Mouse (Mus musculus) left cerebral cortex, adult 8-10 months (tissue): Measurements from ENCODE around the gene Pomp. TPM values are rescaled to one million over a fixed set of nuclear protein-coding genes. Genes with fewer than 3 reads are reported as not detected.
"Not testable (repeated sequence)": the region's sequence is repeated elsewhere in the genome, so short reads cannot be mapped to it uniquely, and the experiment has no call there.

Source experiments
- DNase-seq, 2 experiments: peaks; one replicate each; pipeline ENCODE4 v3.0.0; 2022; ENCODE audit warnings: low spot score in 2 of 2
- total RNA-seq, 4 experiments: library from RNA; stranded (reverse); gene quantifications; 2 replicates each; pipeline ENCODE4 v1.2.4; 2022

Pomp gene
- total RNA-seq, 4 experiments from 2014 or later = 141 to 181 (median 153) TPM

DNA sequence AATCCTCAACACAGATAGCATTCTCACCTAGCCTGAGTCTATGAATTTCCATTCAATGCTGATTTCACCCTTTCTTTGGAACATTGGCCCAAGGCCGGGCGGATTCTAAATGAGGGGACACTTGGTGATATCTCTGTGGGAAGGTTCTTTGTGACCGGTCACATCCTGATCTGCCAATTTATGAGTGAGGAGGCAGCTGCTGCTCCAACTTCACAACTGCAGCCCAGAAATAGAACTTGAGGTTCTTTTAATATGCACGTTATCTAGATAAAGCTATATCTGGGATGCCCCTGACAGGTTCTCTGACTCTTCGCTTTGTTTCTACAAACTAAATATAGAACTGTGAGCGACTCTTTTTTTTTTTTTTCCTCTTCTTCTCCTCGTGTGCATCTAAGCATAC is 10.1 kb upstream of the Pomp start:
- DNase-seq = no peak

DNA sequence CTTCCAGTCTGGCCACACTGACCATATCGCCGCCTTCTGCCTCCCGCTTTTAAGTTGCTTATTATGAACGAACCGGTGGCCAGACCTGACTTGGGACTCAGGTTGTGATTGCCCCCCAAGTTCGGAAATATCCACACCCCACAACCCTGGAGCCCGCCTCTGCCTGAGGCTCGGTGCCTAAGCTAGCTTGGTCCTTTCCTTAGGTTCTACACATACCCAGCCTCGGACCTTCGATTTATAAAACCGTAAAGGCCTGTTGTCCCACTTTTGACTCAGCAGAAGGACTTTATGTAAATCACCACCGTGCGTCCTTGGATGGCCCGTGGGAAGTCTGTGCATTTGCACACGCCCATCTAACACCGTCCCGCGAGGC is 199 bp upstream of the Pomp start:
- no peak for DNase-seq

DNA sequence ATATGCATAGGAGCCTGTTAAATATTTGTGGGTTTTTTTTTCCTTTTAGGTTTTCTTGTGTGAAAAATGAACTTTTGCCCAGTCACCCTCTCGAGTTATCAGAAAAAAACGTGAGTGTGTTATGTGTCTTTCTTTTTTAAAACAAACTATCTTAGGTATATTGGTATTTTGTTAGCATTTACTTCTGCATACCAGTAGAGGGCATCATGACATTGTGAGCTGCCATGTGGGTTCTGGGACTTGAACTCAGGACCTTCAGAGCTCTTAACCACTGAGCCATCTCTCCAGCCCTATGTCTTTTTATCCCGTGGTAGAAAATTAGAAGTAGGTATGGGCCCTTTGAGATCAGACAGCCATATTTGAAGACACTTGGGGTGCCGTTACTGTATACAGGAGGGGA is 8.4 kb downstream of the Pomp start:
- no peak for DNase-seq

DNA sequence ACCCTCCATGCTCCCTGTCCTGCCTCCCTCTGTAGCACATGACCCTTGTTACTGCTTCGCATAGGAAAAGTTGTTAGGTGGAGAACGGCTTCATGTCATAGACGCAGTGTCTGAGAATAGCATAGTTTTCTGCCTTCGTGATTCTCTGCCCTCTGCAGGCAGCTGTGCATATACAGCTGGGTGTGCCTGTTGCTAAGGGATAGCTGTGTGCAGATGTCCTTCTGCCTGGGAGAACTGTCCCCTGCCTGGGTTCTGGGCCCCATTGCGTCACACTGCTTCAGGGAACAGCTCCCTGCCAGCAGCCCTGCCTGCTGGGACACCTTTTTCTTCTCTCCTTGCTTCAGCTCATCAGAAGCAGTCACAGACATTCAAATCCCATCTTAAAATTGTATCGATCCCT is 9.3 kb downstream of the Pomp start:
- no peak for DNase-seq

DNA sequence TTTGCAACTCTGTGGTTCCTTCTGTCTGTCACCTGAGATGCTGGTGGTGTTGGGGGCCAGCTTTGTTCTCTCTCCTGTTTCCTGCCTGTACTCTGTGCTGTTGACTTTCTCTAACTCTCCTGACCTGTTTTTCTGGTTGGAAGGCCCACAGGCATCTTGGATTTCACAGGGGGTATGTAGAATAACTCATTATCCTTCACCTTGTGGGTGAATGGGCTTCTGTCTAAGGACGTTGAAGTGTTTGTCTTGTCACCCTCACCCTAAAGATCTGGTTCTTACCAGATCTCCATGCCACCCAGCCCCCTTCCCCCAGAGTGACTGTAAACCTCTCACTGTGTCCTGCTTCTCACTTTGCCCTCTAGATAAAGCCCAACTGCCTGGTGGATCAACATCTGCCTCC is 10.0 kb downstream of the Pomp start:
- no peak for DNase-seq

DNA sequence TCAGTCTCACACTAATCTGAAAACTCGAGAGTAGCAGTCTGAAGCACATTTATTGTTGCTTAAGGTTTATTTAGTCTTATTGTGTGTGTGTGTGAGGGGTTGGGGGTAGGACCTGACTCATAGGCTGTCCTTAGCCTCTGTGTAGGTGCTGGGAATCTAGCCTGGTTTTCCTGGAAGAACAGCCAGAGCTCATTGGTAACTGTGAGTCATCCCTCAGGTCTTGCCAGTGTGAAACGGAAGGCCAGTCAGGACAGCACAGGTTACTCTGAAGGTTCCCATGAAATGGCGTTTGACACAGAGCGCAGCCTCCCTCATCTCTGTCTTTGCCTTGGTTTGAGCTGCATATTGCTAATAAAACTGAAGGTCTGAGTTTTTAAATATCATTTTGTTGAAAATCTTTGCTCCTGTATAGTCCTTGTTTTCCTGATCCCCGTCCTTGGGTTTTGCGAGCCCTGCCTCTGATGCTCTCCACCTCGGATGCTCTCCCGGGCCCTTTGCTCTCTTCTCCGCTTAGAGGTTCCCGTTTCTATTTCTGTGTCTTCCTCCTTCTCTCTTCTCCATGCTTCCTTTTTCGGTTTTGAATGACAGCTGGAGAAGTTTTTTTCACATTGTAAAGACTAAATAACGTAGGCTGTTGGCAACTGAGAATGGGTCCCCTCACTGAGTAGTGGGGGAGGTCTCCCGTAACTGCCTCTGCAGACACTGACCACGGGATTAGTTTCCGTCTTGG is 11.0 kb downstream of the Pomp start:
- DNase-seq = no peak

DNA sequence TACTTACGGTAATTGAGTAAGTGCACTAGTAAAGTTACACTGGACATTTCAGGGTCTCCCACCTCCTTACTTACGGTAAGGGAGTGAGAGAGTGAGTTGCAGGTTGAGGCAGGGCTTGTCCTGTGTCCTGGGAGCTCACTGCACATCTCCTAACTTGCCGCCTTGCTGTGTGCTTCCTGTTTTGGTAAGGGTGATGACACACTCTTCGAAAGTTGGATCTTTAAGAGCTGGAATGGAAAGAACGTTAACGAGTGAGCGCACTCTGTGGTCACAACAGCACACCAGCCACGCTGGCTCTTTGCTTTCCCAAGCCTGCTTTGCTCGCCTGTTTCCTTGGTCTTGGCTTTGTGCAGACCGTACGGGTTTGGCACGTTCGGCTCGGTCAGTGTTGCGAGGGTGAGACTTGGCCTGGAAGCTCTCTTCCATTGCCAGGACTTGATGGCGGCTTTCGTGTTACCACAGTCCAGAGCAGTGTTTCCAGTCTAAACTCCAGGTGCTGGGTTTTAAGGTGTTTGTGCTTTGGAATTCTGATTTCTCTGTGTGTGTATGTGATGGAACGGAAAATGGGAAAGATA is 14.3 kb downstream of the Pomp start:
- DNase-seq = no peak

DNA sequence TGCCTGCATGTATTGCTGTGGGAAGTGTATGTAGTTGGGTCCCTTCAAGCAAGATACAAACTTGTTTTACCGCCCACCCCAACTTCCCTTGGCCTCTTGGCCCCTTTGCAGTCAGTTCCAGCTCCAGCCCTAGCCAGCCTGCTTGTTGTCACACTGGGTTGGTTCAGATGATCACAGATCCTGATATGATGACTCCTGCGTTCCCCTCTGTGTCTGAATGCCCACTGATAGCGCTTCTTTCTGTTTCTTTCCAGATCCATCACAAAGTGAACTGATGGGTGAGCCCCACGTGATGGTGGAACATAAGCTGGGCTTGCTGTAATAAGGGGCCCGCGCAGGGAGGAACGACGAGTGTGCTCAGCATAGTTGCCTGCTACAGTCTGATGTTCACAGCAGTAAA is 14.9 kb downstream of the Pomp start:
- no peak for DNase-seq

DNA sequence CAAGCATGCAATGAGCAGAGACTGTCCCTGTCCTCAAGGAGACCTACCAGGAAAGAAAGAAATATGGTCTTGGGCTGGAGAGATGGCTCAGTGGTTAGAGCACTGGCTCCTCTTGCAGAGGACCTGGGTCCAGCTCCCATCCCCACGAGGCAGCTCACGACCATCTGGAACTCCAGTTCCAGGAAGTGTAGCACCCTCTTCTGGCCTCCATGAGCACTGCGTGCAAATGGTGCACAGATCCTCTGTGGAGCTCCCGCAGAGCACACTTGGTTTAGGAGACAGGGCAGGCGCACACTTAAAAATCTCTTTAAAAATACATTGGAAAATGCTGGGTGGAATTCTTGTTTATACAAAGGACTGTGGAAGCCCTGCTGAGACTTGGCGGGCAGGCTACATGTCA is 17.3 kb downstream of the Pomp start:
- no peak for DNase-seq

DNA sequence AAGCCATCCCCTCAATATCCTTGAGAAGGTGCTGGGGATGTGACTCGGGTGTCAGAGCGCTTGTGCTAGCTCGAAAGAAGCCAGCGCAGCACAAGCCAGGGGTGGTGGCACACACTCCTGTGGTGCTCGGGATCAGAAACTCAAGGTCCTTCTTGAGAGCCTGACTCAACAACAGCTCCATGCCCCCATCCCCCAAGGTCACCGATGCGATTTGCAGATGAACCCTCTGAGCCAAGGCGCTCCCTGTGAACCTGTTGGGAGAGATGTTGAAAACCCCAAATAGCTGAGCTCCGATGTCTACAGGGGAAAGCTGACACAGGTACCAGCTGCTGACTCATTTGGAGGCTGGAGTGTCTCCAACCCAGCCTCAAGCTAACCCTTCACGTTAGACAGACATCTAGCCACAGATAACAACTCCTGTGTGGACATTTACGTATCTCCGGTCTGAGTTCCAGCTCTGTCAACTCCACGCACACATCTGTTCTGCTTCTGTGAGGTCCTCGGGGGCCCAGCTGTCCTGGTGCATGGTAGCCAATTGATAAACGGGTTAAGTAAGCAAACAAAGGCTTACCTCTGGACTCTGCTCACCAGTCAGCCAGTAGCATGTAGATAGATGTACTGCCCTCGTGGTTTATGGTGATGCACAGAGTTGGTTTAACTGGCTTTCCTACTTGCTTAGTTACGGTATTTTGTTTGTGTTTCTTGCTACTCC is 19.9 kb downstream of the Pomp start:
- DNase-seq = no peak

DNA sequence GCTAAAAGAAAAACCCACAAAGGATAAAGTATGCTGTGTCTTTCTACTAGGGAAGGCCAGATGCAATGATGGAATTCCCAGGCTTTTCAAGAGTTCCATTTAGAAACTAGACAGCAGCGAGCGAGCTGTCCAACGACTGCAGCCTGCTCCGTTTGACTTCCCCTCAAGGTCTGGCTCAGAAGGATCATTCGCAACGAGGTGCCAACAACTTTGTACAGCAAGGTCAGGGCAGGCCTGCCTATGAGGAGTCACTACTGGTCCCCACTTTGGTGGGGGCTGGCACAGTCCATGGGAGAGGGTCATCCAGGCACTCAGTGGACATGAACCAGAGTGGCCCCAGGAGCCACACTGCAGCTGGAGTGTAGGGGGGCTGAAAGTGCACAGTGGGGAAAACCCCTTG is 23.3 kb downstream of the Pomp start:
- DNase-seq = no peak

DNA sequence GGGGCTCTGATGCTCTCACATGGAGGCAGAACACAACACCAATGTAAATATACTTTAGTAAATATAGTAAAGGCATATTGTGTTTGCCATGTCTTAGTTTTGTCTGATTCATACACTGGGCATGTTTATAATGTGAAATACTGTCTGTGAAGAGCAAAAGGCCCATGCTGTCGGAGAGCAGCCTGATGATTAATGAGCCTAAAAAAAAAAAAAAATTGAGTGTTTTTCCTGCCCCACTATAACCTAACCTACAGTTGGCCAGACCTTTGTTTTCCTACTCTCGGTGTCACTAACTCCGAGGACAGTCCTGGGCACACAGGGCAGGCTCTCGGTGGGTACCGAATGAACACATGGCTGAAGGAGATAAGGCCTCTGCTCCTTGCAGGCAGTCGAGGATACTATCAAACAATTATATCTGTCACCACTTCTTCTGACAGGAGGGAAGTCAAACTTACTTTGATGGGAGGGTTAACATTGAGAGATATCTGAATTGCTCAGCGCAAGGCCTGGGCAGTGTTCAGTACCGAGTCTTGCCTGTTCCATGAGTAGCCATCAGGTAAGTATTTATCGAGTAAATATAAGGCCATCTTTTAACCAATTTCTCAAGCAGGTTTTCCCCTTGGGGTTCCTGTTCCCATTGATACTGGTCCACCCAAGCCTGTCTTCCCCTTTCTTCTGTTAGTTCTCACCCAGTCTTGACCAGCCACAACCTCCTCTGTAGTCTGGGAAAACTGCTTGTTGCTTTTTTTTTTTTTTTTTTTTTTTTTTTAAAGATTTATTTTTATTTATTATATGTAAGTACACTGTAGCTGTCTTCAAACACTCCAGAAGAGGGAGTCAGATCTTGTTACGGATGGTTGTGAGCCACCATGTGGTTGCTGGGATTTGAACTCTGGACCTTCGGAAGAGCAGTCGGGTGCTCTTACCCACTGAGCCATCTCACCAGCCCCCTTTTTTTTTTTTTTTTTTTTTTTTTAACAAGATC is 28.3 kb downstream of the Pomp start:
- DNase-seq = no peak

DNA sequence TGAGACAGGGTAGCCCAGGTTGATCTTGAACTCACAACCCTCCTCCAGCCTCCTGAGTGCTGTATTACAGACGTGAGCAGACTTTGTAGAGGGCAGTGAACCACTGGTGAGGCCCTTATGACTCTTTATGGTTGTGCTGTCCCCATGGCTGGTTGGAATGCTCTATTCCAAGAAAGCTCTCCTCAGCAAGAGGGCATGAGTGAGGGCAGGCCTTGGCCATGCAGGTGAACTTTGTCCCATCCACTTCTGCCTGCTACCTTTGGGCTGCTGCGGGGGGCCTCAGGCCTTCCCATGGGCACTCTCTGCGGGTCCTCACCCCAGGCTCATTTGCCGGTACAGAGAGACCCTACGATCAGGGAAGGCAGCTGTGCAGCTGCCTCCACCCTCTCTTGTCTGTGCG is 32.5 kb downstream of the Pomp start:
- DNase-seq = no peak

DNA sequence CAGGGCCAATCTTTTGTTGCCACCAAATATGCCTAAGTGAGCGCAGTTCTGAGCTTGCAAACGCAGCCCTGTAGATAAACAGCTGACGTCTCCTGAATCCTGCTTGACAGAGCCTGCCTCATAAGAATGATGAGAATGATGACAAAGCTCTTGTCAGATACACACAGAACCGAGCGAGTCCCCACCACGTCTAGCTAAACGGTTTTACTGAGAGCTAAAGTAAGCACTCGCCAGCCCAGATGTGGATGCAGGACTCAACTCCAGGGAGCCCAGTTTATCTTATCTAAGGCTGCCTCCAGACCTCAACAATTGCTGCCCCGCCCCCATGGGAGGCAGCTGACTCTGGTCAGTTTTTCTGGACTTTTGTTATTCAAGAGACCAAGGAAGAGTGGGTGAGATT is 32.9 kb downstream of the Pomp start:
- DNase-seq = no peak

DNA sequence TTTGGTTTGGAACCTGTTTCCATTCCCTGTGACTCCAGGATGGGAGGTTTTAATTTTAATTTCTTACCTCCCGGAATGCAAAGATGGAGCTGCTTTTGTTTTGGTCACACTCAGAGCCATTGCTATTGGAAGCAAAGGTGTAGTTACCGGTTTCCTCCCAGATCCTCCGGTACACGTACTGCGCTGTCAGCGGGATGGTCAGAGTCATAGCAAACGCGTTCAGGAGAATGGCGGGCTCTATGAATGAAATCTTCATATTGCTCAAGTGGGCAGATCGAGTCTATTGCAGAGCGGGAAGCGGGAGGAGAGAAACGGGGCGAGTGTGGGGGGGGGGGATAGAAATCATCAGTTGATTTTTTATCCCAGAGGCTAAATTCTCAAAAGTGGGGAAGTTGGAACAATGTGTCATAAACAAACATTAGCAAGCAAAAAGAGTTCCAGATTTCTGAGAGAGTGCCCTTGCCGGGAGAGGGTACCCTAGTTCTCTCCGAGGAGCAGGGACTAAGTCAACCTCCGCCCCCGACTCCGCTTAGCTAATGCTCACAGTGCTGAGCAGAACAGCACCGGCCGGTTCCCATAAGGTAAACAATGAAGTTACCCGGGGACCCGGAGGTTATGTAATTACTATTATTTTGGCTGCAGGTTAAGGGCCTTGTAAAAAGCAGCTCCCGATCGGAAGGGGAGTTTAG is 33.6 kb downstream of the Pomp start:
- DNase-seq = no peak

DNA sequence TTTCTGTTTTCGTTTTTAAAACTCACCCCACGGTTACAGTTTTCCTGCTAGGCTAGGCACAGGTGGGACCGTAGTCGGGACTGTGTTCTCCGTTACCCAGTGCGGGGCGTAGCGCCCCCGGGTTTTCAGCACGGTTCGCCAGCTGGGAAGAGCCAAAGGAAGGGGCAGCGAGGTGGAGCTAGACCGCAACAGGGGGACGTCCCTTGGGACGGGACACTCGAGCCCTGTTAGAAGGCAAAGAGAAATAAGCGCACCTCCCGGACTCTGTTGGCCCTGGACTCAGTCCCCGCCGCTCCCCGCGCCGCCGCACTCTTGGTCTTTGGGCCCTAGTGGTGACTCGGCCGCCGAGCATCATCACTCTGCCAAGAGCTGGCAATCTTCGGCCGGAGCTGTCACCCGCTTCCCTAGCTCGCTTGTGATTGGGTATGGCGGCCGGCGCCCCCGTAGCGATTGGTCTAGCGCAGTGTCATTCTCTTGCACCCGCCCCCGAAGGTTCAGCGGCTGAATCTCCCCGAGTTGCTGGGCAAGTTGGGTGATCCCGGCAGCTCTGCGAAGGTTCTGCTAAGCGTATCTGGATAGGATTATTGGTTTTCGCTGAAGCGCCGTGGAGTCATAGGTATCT is 34.3 kb downstream of the Pomp start, which contains the start of gene Slc46a3:
TSS of gene Slc46a3 (minus strand) at position 361 of the 622 bp plus-strand sequence.
- peak; percentile 89 to 95 for DNase-seq

DNA sequence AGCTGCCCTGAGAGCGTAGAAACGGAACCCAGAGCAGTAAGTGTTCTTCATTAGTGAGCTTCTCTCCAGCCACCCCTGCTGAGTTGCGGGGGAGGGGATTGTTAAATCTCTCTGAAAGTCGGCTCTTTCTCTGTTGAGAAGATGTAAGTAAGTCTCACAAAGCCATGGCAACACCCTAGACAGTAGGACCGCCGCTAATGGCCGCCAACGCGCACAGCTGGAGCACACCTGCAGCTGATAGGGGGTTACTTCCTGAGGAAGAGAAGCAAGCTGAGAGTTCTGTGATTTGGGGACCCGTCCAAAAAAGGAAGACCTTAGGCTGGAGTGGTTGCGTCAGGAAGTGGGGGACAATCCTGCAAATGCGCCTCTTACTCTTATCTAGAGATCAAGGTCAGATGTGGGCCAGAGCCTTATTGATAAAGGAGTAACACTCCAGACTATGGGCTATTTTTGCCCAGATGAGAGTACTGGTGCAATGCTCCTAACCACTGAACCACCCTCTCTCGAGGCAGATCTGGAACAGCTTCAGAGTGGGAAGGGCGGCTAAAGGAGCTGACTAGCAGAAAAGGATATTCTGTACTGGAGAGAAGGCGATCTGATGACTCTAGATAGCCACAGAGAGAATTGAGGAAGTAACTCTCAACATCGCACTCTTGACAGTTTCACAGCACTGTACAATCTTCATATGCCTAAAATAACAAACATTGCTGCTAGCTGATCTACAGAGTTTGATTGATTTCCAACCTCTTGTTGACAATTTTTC is 35.4 kb downstream of the Pomp start:
- DNase-seq = no peak

DNA sequence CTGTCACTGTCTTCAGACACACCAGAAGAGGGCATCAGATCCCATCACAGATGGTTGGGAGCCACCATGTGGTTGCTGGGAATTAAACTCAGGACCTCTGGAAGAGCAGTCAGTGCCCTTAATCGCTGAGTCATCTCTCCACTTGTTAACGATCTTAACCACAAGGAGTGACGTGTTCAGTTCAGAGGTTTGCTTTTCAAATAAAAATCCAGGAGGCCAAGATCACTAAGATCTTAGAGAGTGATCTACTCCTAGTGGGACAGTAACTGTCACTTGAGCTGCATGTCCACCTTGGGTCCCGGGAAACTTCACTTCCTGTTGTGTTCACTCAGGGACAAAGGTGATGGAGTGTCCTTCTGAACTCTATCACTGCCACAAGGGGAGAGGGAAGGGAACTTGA is 36.2 kb downstream of the Pomp start:
- DNase-seq = not testable (repeated sequence)

DNA sequence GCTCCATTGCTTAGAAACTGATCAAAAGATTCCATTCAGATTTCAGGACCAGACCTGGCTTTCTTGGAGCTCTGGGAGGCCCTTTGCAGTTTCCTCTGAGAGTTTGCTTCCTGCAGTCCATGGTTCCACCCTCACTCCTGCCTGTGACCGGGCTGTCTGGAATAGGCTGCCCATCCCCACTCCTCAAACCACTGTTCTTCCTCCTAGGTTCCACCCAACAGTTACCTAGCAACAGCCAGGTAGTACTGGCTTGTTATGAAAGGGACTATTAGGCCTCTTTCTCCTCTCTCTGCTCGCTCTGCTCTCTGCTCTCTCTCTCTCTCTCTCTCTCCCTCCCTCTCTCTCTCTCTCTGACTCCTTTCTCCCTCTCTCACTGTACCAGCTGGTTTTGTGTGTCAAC is 38.0 kb downstream of the Pomp start:
- DNase-seq = no peak
